Mouse (Mus musculus): ENCODE results near the gene Vegfd.

- no peak for TF ChIP-seq CTCF (IDR thresholded peaks at IDR 0.05; ENCODE audit: borderline replicate concordance, control insufficient read depth, extremely low read depth, insufficient read depth, low read length, poor library complexity)
- no peak for TF ChIP-seq POLR2A (IDR thresholded peaks at IDR 0.05; ENCODE audit: control insufficient read depth, extremely low read depth, insufficient read depth, low read length, poor library complexity)
Measured at GRCm38 (mm10) chrX:164345359-164345938, 27.7 kb upstream of the Vegfd start.
